Mouse (Mus musculus) gastrocnemius, postnatal 14 days (tissue): ENCODE measurements around the gene Jph4. TPM values are rescaled to one million over a fixed set of nuclear protein-coding genes. Genes with fewer than 3 reads are reported as not detected.

Experiments used
- DNase-seq: peaks from one replicate; pipeline ENCODE4 v3.0.0; 2021; ENCODE audit warnings: mixed read lengths
- intact Hi-C: fragments of 180-260 bp; cut with DNase I; formaldehyde crosslinking; loops from one replicate; pipeline ENCODE4 v1.15.1; 2025; ENCODE audit warnings: low total_unique reads
- total RNA-seq, 2 experiments: library from RNA; stranded (reverse); gene quantifications; 2 replicates each; pipeline ENCODE4 v1.2.3; 2021

Jph4 gene
- total RNA-seq, 2 experiments from 2014 or later: 0.42 to 0.62 TPM

- intact Hi-C loops: no loop called here
Observed at GRCm38 (mm10) chr14:55076956-55077355, 39.8 kb downstream of the Jph4 start.

GRCm38 (mm10) chr14:55076224-55076623 is 40.5 kb downstream of the Jph4 start:
- intact Hi-C loops: no loop called here
- peak; percentile 51 for DNase-seq

More at GRCm38 (mm10) chr14:55076956-55077355, 39.8 kb downstream of the Jph4 start:
- DNase-seq: no peak

GRCm38 (mm10) chr14:55074416-55074815 is 42.3 kb downstream of the Jph4 start:
- intact Hi-C loops: no loop called here
- DNase-seq: no peak

- intact Hi-C loops: no loop called here
- DNase-seq: no peak
Observed at GRCm38 (mm10) chr14:55071756-55072155, 45.0 kb downstream of the Jph4 start.

- no peak for DNase-seq
- intact Hi-C loops: no loop called here
Observed at GRCm38 (mm10) chr14:55066042-55066441, 50.7 kb downstream of the Jph4 start.

- intact Hi-C loops: no loop called here
- DNase-seq: no peak
Observed at GRCm38 (mm10) chr14:55065391-55065790, 51.3 kb downstream of the Jph4 start.

GRCm38 (mm10) chr14:55064481-55065370 is 52.0 kb downstream of the Jph4 start:
- intact Hi-C loops: no loop called here
- no peak for DNase-seq

GRCm38 (mm10) chr14:55063581-55064381 is 53.0 kb downstream of the Jph4 start:
- intact Hi-C loops: no loop called here
- no peak for DNase-seq

GRCm38 (mm10) chr14:55063117-55063516 is 53.6 kb downstream of the Jph4 start:
- intact Hi-C loops: no loop called here

GRCm38 (mm10) chr14:55062626-55063025 is 54.1 kb downstream of the Jph4 start:
- no peak for DNase-seq
- intact Hi-C loops: no loop called here

More at GRCm38 (mm10) chr14:55063117-55063516, 53.6 kb downstream of the Jph4 start:
- DNase-seq: no peak

- intact Hi-C loops: no loop called here
- no peak for DNase-seq
Observed at GRCm38 (mm10) chr14:55061845-55062244, 54.9 kb downstream of the Jph4 start.

- DNase-seq: no peak
Observed at GRCm38 (mm10) chr14:55059931-55060330, 56.8 kb downstream of the Jph4 start.

GRCm38 (mm10) chr14:55059009-55059408 is 57.7 kb downstream of the Jph4 start:
- intact Hi-C loops: no loop called here
- DNase-seq: no peak

More at GRCm38 (mm10) chr14:55059931-55060330, 56.8 kb downstream of the Jph4 start:
- intact Hi-C loops: no loop called here

Other genes starting within 250 kb of the Jph4 start
- gene Homez, start 246.0 kb downstream of the Jph4 start, total RNA-seq: 1 to 10 TPM; 6.1 to 8.1 TPM
- 1 to 10 TPM; 2.8 to 6.8 TPM for gene Ppp1r3e, start 239.4 kb downstream of the Jph4 start, total RNA-seq
- 10 to 100 TPM; 19.9 to 21.0 TPM for gene Bcl2l2, start 233.6 kb downstream of the Jph4 start, total RNA-seq
- 1 to 10 TPM; 3.1 to 3.6 TPM for gene Gm20521, start 233.5 kb downstream of the Jph4 start, total RNA-seq
- gene Pabpn1, start 224.4 kb downstream of the Jph4 start, total RNA-seq: 10 to 100 TPM; 56.6 to 57.4 TPM
- 1 to 10 TPM; 5.4 to 6.3 TPM for gene Slc22a17, start 203.8 kb downstream of the Jph4 start, total RNA-seq
- 1 to 10 TPM; 5.1 to 7.4 TPM for gene Efs, start 190.8 kb downstream of the Jph4 start, total RNA-seq
- gene Il25, start 184.2 kb downstream of the Jph4 start, total RNA-seq: not detected
- 1 to 10 TPM in 1 of 2 experiments, under 1 TPM in 1; 0.71 to 3.1 TPM for gene Cmtm5, start 180.7 kb downstream of the Jph4 start, total RNA-seq
- gene Myh6, start 150.0 kb downstream of the Jph4 start, total RNA-seq: 100 to 1,000 TPM; 121 to 213 TPM
- not detected for gene Gm17428, start 140.0 kb downstream of the Jph4 start, total RNA-seq
- gene Myh7, start 122.3 kb downstream of the Jph4 start, total RNA-seq: 1,000 to 10,000 TPM in 1 of 2 experiments, 100 to 1,000 TPM in 1; 602 to 1,083 TPM
- 10 to 100 TPM; 17.8 to 19.0 TPM for gene Ngdn, start 101.5 kb downstream of the Jph4 start, total RNA-seq
- 1 to 10 TPM; 2.6 to 3.1 TPM for gene Zfhx2, start 24.6 kb downstream of the Jph4 start, total RNA-seq
- 10 to 100 TPM; 11.1 to 12.3 TPM for gene Thtpa, start 22.2 kb downstream of the Jph4 start, total RNA-seq
- gene Ap1g2, start 10.3 kb downstream of the Jph4 start, total RNA-seq: 1 to 10 TPM; 4.1 to 7.0 TPM
- gene Dhrs2, start 105.1 kb upstream of the Jph4 start, total RNA-seq: under 1 TPM in 1 of 2 experiments, not detected in 1; 0.16 TPM